Mouse (Mus musculus) limb, embryonic 14.5 days (tissue): Measurements from ENCODE around the gene Fbxo34. TPM values are rescaled to one million over a fixed set of nuclear protein-coding genes. Genes with fewer than 3 reads are reported as not detected.

Source experiments
- ATAC-seq: fragments of 200-750 bp; cut with Nextera tagmentation; 2 replicates; pipeline ENCODE4 v1.8.0; 2017; ENCODE audit warnings: low read depth, moderate number of reproducible peaks, moderate TSS enrichment; ENCODE audit not compliant: low FRiP score
- DNase-seq: peaks from one replicate; pipeline ENCODE4 v3.0.0-alpha.2; 2015; ENCODE audit warnings: low spot score
- H3K27ac ChIP-seq: fragments of 300-500 bp; sonication (generic); replicated peaks from 2 replicates; pipeline ENCODE4 v1.5.1; 2014; ENCODE audit warnings: low read depth, mild to moderate bottlenecking, low read length, moderate library complexity, mixed read lengths
- H3K27me3 ChIP-seq: fragments of 300-500 bp; sonication (generic); 2 replicates; pipeline ENCODE4 v1.6.1; 2014; ENCODE audit warnings: low read length, mixed read lengths; ENCODE audit not compliant: control insufficient read depth, insufficient read depth
- H3K36me3 ChIP-seq: fragments of 300-500 bp; sonication (generic); 2 replicates; pipeline ENCODE4 v1.6.1; 2014; ENCODE audit warnings: mild to moderate bottlenecking, low read length, moderate library complexity, mixed read lengths; ENCODE audit not compliant: control insufficient read depth, insufficient read depth
- H3K4me1 ChIP-seq: fragments of 300-500 bp; sonication (generic); 2 replicates; pipeline ENCODE4 v1.6.1; 2014; ENCODE audit warnings: antibody characterized with exemption, low read length, mixed read lengths; ENCODE audit not compliant: control insufficient read depth, insufficient read depth
- H3K4me2 ChIP-seq: fragments of 300-500 bp; sonication (generic); replicated peaks from 2 replicates; pipeline ENCODE4 v1.6.1; 2014; ENCODE audit warnings: low read depth, mild to moderate bottlenecking, low read length, moderate library complexity; ENCODE audit not compliant: severe bottlenecking
- H3K4me3 ChIP-seq: fragments of 300-500 bp; sonication (generic); replicated peaks from 2 replicates; pipeline ENCODE4 v1.5.1; 2014; ENCODE audit warnings: low read length
- H3K9ac ChIP-seq: fragments of 300-500 bp; sonication (generic); 2 replicates; pipeline ENCODE4 v1.6.1; 2014; ENCODE audit warnings: mild to moderate bottlenecking, low read depth, low read length, moderate library complexity; ENCODE audit not compliant: severe bottlenecking
- H3K9me3 ChIP-seq: fragments of 300-500 bp; sonication (generic); 2 replicates; pipeline ENCODE4 v1.6.1; 2016; ENCODE audit warnings: low read length; ENCODE audit not compliant: control insufficient read depth
- POLR2A ChIP-seq: fragments of 200-500 bp; IDR thresholded peaks from 2 replicates; pipeline ENCODE4 v1.8.0; 2012; ENCODE audit warnings: inconsistent platforms, mild to moderate bottlenecking, moderate library complexity, borderline replicate concordance; ENCODE audit not compliant: insufficient read depth, insufficient read length; ENCODE audit errors: extremely low read depth
- WGBS: fragments of 180-500 bp; shearing (Covaris S2); extraction: QIAGEN DNeasy Blood & Tissue Kit; methylation state at CpG from one replicate; pipeline ENCODE4 v1.1.7; 2014; 5-methylcytosine and 5-hydroxymethylcytosine counted together
- polyA plus RNA-seq, 2 experiments: library from polyadenylated mRNA; depleted of rRNA in 1 of 2; stranded (reverse) in 1 of 2; unstranded in 1 of 2; fragments of >200 nt; fragmentation: Nextera tagmentation in 1 of 2; extraction: Ambion mirVana in 1 of 2; gene quantifications; 2 replicates each; pipeline versions ENCODE4 v1.2.1 to v1.2.3; 2012 to 2014

Gene Fbxo34
- polyA plus RNA-seq, 2 experiments, result 19.0 to 26.0 TPM

GRCm38 (mm10) chr14:47495951-47496350 is 45.7 kb downstream of the Fbxo34 start:
- WGBS, result 97% methylated on average over 3 of the region's 3 CpGs
- TF ChIP-seq POLR2A, result no peak
- ATAC-seq, result no peak
- Histone ChIP-seq H3K4me1 (no peaks in the 10 kb centered on the region), H3K4me2 (no peak overlapping the region), H3K27ac (no peak overlapping the region), H3K9ac (no peak overlapping the region), H3K9me3 (no peaks in the 10 kb centered on the region), H3K4me3 (no peak overlapping the region), H3K36me3 (no peaks in the 10 kb centered on the region), H3K27me3 (no peaks in the 10 kb centered on the region)
- no peak for DNase-seq

- DNase-seq (no peak), ATAC-seq (no peak)
- WGBS, result 75% methylated on average over 3 of the region's 3 CpGs
- no peak for TF ChIP-seq POLR2A
- Histone ChIP-seq H3K4me1 (no peaks in the 10 kb centered on the region), H3K9ac (no peak overlapping the region), H3K27me3 (no peaks in the 10 kb centered on the region), H3K27ac (no peak overlapping the region), H3K4me2 (no peak overlapping the region), H3K9me3 (no peaks in the 10 kb centered on the region), H3K36me3 (no peaks in the 10 kb centered on the region), H3K4me3 (no peak overlapping the region)
Measured at GRCm38 (mm10) chr14:47497166-47497565, 46.9 kb downstream of the Fbxo34 start.

DNA sequence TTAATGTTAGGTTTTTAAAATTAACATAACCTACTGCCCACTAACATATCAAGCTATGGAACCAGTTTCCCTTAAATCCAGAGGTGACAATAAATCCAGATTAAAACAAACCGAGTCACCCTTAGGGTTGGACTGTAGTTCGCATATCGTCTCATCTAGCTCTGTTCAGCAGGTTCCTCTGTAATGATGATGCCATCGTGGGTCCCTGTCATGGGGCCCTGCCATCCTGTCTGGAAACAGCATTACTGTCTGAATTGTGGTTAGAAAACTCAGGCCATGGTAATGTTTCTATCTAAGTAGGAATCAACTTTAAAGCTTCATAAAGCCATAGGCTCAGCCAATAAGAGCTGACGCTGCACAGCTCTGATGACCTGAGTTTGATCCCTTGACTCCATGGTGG is 48.4 kb downstream of the Fbxo34 start:
- WGBS, result 80% methylated on average over 5 of the region's 5 CpGs
- no peaks in the 10 kb centered on the region for H3K36me3 ChIP-seq
- no peak for ATAC-seq

DNA sequence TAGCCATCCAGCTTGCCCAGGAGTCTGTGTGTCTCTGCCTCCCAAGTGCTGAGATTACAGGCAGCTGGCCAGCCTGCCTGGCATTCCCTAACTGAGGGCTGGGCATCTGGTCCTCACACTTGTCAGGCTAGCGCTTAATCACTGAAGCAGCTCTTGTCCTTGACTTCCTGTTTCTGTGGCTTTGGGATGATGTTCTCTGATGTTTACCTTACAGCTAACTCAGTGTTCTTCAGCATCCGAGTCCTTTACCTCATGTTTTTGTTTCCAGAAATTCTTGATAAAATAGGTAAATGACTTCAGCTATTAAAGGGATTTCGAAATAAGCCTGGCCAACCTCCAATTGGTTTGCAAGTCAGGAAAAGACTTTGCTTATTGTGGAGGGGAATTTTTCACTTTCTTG is 53.8 kb downstream of the Fbxo34 start:
- no peaks in the 10 kb centered on the region for H3K4me1 ChIP-seq
- WGBS, result 87% methylated on average over 3 of the region's 3 CpGs
- H3K9me3 ChIP-seq, result no peaks in the 10 kb centered on the region
- H3K9ac ChIP-seq, result no peak overlapping the region
- TF ChIP-seq POLR2A, result no peak
- DNase-seq, result no peak
- no peak overlapping the region for H3K4me3 ChIP-seq
- H3K27ac ChIP-seq, result no peak overlapping the region
- ATAC-seq, result no peak
- H3K36me3 ChIP-seq, result no peaks in the 10 kb centered on the region
- no peak overlapping the region for H3K4me2 ChIP-seq
- H3K27me3 ChIP-seq, result no peaks in the 10 kb centered on the region

More for the DNA sequence above, 48.4 kb downstream of the Fbxo34 start:
- Histone ChIP-seq H3K4me3 (no peak overlapping the region), H3K4me2 (no peak overlapping the region), H3K27me3 (no peaks in the 10 kb centered on the region), H3K9me3 (no peaks in the 10 kb centered on the region), H3K4me1 (no peaks in the 10 kb centered on the region), H3K9ac (no peak overlapping the region), H3K27ac (no peak overlapping the region)
- no peak for DNase-seq
- no peak for TF ChIP-seq POLR2A

- TF ChIP-seq POLR2A, result no peak
- Histone ChIP-seq H3K27ac (no peak overlapping the region), H3K36me3 (no peaks in the 10 kb centered on the region), H3K27me3 (no peaks in the 10 kb centered on the region), H3K4me1 (peaks cover 3% of the 10 kb centered on the region; the same call in 1 of the 2 replicates), H3K9me3 (no peaks in the 10 kb centered on the region), H3K4me3 (no peak overlapping the region), H3K9ac (no peak overlapping the region), H3K4me2 (no peak overlapping the region)
- no peak for DNase-seq
- 89% methylated on average over 5 of the region's 5 CpGs for WGBS
- ATAC-seq, result no peak
Measured at GRCm38 (mm10) chr14:47506676-47507075, 56.5 kb downstream of the Fbxo34 start.

DNA sequence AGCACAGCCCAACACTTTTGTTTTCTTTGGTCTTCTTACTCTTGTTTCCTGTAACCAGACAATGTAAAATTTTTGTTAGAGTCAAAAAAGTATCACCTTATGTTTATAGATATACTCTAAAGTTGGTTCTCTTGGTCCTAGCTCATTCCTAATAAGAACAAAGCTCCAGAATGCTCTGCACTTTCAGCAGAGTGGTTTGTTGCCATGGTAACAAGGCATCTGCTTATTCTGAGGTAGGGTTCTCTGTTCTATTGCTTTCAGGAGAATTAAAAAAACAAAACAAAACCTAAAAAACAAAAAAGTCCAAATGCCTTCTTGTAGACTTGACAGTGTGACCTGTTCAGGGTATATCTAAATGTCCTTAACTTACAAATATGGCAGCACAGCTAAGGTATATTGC is 57.8 kb downstream of the Fbxo34 start:
- H3K4me3 ChIP-seq, result no peak overlapping the region
- no peak for ATAC-seq
- DNase-seq, result no peak
- no peak overlapping the region for H3K4me2 ChIP-seq
- no peaks in the 10 kb centered on the region for H3K27me3 ChIP-seq
- no peak overlapping the region for H3K27ac ChIP-seq
- no peaks in the 10 kb centered on the region for H3K36me3 ChIP-seq
- H3K9ac ChIP-seq, result no peak overlapping the region
- H3K9me3 ChIP-seq, result no peaks in the 10 kb centered on the region
- TF ChIP-seq POLR2A, result no peak
- peaks cover 3% of the 10 kb centered on the region; the same call in 1 of the 2 replicates for H3K4me1 ChIP-seq
